Mouse (Mus musculus) heart, embryonic 11.5 days (tissue): ENCODE measurements at regions not wholly inside any gene's neighbourhood (a gene's known extent, or its start where the extent isn't known, plus 50 kb on each side); places are given as distances from the start of the nearest gene placed in this dataset.

Experiments used
- ATAC-seq: fragments of 200-750 bp; cut with Nextera tagmentation; replicated peaks from 2 replicates; pipeline ENCODE4 v1.8.0; 2017; ENCODE audit warnings: moderate library complexity; ENCODE audit not compliant: insufficient number of reproducible peaks, low FRiP score, low TSS enrichment
- H3K27ac ChIP-seq: fragments of 300-500 bp; sonication (generic); 2 replicates; pipeline ENCODE4 v1.5.1; 2014; ENCODE audit warnings: mild to moderate bottlenecking, low read depth, low read length
- H3K27me3 ChIP-seq: fragments of 300-500 bp; sonication (generic); 2 replicates; pipeline ENCODE4 v1.6.1; 2014; ENCODE audit warnings: mild to moderate bottlenecking, low read length, mixed read lengths; ENCODE audit not compliant: control insufficient read depth, insufficient read depth
- H3K36me3 ChIP-seq: fragments of 300-500 bp; sonication (generic); 2 replicates; pipeline ENCODE4 v1.6.1; 2014; ENCODE audit warnings: mild to moderate bottlenecking, low read length, moderate library complexity, mixed read lengths; ENCODE audit not compliant: control insufficient read depth, insufficient read depth
- H3K4me1 ChIP-seq: fragments of 300-500 bp; sonication (generic); 2 replicates; pipeline ENCODE4 v1.6.1; 2014; ENCODE audit warnings: low read length; ENCODE audit not compliant: control insufficient read depth, insufficient read depth
- H3K4me2 ChIP-seq: fragments of 300-500 bp; sonication (generic); 2 replicates; pipeline ENCODE4 v1.6.1; 2014; ENCODE audit warnings: mild to moderate bottlenecking, moderate library complexity
- H3K4me3 ChIP-seq: fragments of 300-500 bp; sonication (generic); 2 replicates; pipeline ENCODE4 v1.5.1; 2014; ENCODE audit warnings: low read depth, low read length
- H3K9ac ChIP-seq: fragments of 300-500 bp; sonication (generic); 2 replicates; pipeline ENCODE4 v1.6.1; 2014; ENCODE audit warnings: mild to moderate bottlenecking, low read depth, low read length, moderate library complexity
- H3K9me3 ChIP-seq: fragments of 300-500 bp; sonication (generic); replicated peaks from 2 replicates; pipeline ENCODE4 v1.6.1; 2016; ENCODE audit warnings: low read length; ENCODE audit not compliant: control insufficient read depth
- WGBS: fragments of 180-500 bp; shearing (Covaris S2); extraction: QIAGEN DNeasy Blood & Tissue Kit; methylation state at CpG from one replicate; pipeline ENCODE4 v1.1.7; 2014; ENCODE audit not compliant: insufficient replicate concordance; 5-methylcytosine and 5-hydroxymethylcytosine counted together

DNA sequence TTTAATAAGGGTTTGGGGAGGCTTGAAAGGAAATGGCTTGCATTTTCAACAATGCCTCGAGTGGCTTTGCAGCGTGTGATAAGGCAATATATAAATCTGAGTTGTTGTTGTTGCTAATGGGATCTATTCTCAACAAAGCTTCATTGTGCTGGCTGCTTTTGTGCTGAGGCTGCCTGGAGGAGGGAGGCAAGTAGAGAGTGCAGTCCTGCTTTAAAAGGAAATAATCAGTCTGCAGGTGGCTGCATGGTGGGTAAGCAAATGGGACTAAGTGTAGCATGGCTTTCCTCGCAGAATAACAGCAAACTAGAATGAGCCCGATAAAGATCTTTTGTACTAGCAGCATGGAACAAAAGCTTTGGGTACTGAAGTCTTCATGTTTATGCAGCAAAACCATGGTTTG lies 257.4 kb upstream of the Negr1 start:
- Histone ChIP-seq H3K4me1 (no peaks in the 10 kb centered on the region), H3K27ac (no peak overlapping the region), H3K9ac (no peak overlapping the region), H3K4me2 (no peak overlapping the region), H3K27me3 (no peaks in the 10 kb centered on the region), H3K36me3 (no peaks in the 10 kb centered on the region), H3K4me3 (no peak overlapping the region), H3K9me3 (no peaks in the 10 kb centered on the region)
- 66% methylated on average over 4 of the region's 4 CpGs for WGBS
- no peak for ATAC-seq

DNA sequence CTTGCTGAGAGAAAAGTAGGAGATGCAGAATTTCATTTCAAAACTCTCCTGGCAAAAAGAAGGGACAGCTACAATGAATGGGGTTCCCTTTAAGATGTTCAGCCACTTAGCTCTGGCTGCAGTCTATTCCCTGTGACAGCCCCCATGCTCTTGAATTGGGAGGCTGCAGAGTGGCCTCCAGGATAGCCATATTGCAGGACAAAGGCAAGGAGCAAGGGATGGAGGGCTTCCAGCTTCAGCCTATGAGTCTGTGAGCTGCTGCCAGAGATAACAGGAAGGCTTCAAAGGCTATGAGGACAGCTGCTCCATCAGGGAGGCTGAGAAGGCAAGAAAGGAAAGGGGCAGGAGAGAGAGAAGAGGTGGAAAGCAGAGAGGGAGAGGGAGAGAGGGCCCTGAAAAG lies 256.5 kb upstream of the Negr1 start:
- no peaks in the 10 kb centered on the region for H3K4me1 ChIP-seq
- H3K9me3 ChIP-seq, result no peaks in the 10 kb centered on the region
- no peak for ATAC-seq
- no peak overlapping the region for H3K4me3 ChIP-seq
- H3K9ac ChIP-seq, result no peak overlapping the region
- no peaks in the 10 kb centered on the region for H3K27me3 ChIP-seq
- no peaks in the 10 kb centered on the region for H3K36me3 ChIP-seq
- no peak overlapping the region for H3K27ac ChIP-seq
- no peak overlapping the region for H3K4me2 ChIP-seq

DNA sequence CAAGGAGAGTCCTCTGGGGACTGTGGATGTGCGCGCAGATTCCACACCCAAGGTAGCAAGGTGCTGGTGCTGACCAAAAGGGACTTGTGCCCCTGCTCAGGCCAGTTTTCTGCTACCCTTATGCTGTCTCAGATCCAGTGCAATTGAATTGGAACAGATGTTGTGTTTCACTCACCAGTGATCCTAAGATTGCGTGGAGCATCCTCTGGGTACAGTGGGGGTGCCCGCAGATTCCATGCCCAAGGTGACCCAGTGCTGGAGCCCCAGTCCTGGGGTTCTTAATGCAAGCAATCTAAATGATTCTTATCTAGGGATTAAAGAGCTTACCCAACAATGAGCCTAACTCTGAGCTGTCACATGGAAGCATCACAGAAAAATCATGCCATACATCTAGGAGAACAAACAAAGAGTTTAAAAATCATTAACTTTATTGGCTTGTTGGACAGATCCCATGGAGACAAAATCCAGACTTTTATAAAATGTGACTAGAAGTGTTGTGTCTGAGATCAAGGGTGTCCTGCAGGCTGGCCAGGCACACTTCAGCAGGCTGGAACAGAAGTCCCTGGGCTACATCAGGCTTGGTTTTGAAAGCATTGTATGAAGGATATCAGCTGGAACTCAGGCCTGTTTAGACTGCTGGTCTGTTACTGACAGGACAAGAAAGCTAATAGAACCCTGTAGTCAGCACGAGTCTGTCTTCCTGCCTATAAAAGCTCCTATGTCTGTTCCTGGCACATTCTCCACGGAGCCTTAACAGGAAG lies 226.4 kb upstream of the Negr1 start:
- Histone ChIP-seq H3K4me2 (no peak overlapping the region), H3K27me3 (no peaks in the 10 kb centered on the region), H3K36me3 (no peaks in the 10 kb centered on the region), H3K4me1 (no peaks in the 10 kb centered on the region), H3K9ac (no peak overlapping the region), H3K9me3 (no peaks in the 10 kb centered on the region), H3K27ac (no peak overlapping the region), H3K4me3 (no peak overlapping the region)
- 71% methylated on average over 6 of the region's 6 CpGs for WGBS
- ATAC-seq, result no peak

DNA sequence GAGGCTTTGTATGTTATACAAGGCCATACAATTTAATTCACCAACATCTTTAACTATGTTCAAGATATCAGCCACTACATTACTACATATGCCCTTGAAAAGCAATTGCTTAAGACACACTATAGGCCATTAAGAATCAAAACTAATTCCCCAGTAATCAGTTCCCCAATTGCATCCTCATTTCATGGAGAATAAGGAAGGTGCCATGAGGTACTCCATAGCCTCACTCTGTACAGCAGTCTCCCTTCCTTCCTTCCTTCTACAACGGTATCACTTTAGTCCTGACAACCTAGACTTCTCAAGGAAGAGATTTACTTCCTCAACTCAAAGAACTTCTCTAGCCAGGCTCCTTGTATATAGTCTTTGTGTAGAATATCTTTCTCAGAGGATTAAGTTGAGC lies 220.1 kb upstream of the Negr1 start:
- no peaks in the 10 kb centered on the region for H3K36me3 ChIP-seq
- no peak overlapping the region for H3K4me2 ChIP-seq
- H3K9me3 ChIP-seq, result no peaks in the 10 kb centered on the region
- H3K4me1 ChIP-seq, result no peaks in the 10 kb centered on the region
- no peak for ATAC-seq
- H3K27me3 ChIP-seq, result no peaks in the 10 kb centered on the region
- 81% methylated on average over 1 of the region's 1 CpGs for WGBS
- H3K4me3 ChIP-seq, result no peak overlapping the region
- H3K27ac ChIP-seq, result no peak overlapping the region
- no peak overlapping the region for H3K9ac ChIP-seq

DNA sequence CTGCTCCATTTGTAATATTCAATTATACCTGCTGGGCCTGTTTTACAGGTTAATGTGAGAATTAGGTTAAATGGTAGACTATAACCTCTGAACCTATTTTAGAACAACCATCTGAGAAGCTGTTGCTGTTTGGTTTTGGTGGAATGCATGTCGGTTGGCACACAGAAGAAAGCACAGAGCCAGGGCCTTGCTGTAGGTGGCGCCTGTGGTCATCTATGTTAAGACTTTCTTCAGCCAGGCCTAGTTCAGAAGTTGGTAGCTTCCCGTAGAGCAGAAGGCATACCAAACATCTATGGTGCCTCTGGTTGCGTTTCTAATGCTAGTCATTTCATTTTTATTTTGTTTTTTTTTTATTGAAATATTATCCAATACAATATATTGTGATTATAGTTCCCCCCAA lies 209.9 kb upstream of the Negr1 start:
- no peaks in the 10 kb centered on the region for H3K9me3 ChIP-seq
- H3K36me3 ChIP-seq, result no peaks in the 10 kb centered on the region
- no peak overlapping the region for H3K9ac ChIP-seq
- no peak for ATAC-seq
- H3K4me1 ChIP-seq, result no peaks in the 10 kb centered on the region
- no peak overlapping the region for H3K4me2 ChIP-seq
- H3K27ac ChIP-seq, result no peak overlapping the region
- H3K4me3 ChIP-seq, result no peak overlapping the region
- no peaks in the 10 kb centered on the region for H3K27me3 ChIP-seq
- WGBS, result 50% methylated on average over 4 of the region's 4 CpGs

DNA sequence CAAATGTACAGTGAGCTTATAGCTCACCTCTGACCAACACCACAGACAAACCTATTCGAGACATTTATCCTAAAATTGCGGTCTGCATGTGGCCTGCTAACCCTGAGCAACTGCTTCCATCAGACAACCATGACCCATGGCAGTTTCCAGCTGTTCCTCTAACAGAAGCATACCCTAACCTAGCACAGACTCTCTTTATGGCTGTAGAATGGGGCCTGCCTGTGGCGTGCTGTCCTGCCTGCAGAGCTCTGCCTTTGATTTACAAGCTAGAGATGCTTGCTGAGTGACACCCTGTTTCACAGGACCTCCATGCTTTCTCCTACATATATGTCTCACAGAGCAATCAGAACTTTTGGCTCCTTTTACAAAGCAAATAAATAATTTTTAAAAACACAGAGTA lies 208.2 kb upstream of the Negr1 start:
- Histone ChIP-seq H3K9me3 (no peaks in the 10 kb centered on the region), H3K4me2 (no peak overlapping the region), H3K27me3 (no peaks in the 10 kb centered on the region), H3K36me3 (no peaks in the 10 kb centered on the region), H3K27ac (no peak overlapping the region), H3K4me3 (no peak overlapping the region), H3K9ac (no peak overlapping the region), H3K4me1 (no peaks in the 10 kb centered on the region)
- 75% methylated on average over 3 of the region's 3 CpGs for whole genome bisulfite sequencing
- ATAC-seq, result no peak

DNA sequence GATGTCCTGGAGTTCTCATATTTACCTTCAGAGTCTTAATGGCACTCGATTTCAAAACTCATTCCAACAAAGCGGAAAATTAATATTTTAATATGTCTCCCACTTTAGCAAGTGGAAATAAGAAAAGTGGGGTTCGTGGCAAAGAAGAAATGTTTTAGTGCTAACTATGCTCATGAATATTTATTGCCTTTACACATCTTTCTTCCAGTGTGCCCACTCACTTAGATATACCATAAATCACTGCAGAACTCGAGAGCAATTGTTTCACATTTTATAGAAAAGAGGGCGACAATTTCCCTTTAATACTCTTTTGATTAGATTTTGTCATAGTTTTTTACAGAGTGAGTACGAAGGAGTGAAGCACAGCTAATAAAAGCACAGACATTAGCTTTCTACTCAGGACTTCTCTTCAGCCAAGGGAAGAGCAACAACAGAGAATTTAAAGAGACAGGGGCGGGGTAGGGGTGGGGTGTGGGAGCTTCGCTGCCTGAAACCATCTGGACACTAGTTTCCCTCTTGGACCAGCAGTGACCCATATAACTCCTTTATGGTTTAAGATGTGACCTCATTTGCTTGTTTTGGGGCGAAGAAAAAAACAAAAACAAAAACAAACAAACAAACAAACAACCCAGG lies 207.6 kb upstream of the Negr1 start:
- H3K9ac ChIP-seq, result no peak overlapping the region
- H3K27ac ChIP-seq, result no peak overlapping the region
- no peaks in the 10 kb centered on the region for H3K9me3 ChIP-seq
- 74% methylated on average over 9 of the region's 9 CpGs for WGBS
- H3K4me3 ChIP-seq, result no peak overlapping the region
- no peak for ATAC-seq
- H3K27me3 ChIP-seq, result no peaks in the 10 kb centered on the region
- no peaks in the 10 kb centered on the region for H3K4me1 ChIP-seq
- no peaks in the 10 kb centered on the region for H3K36me3 ChIP-seq
- no peak overlapping the region for H3K4me2 ChIP-seq

DNA sequence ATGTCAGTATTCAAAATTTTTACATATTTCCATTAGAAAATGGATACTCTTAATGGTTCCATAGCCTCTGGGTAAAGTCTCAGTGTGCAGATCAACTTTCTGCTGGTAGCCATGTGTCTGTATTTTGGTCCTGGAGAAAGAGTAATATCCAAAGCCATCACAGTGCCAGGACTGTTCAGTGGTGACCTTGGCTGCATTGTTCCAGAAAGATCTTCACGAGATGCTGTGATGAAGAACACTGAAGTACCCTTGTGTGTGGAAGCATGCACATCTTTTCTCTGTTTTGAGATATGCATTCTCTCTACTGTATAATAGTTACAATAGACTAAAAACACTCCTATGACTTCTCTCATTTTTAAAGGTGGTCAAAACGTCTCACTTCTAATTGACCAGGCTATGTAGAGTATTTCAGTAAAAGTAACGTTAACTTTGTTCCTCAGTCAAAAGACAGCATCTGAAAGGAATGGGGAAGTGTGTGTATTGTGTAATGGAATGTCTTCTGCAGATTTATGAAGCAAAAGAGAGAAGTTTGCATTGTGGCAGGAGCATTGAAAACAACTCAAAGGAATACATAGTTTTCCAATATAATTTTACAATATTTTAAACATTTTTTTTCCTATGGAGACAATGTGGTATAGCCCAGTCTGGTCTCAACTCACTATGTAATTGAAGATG lies 192.8 kb upstream of the Negr1 start:
- no peak overlapping the region for H3K27ac ChIP-seq
- H3K4me3 ChIP-seq, result no peak overlapping the region
- no peaks in the 10 kb centered on the region for H3K36me3 ChIP-seq
- H3K9ac ChIP-seq, result no peak overlapping the region
- ATAC-seq, result no peak
- no peaks in the 10 kb centered on the region for H3K9me3 ChIP-seq
- no peak overlapping the region for H3K4me2 ChIP-seq
- H3K27me3 ChIP-seq, result no peaks in the 10 kb centered on the region
- no peaks in the 10 kb centered on the region for H3K4me1 ChIP-seq
- 69% methylated on average over 3 of the region's 3 CpGs for WGBS

DNA sequence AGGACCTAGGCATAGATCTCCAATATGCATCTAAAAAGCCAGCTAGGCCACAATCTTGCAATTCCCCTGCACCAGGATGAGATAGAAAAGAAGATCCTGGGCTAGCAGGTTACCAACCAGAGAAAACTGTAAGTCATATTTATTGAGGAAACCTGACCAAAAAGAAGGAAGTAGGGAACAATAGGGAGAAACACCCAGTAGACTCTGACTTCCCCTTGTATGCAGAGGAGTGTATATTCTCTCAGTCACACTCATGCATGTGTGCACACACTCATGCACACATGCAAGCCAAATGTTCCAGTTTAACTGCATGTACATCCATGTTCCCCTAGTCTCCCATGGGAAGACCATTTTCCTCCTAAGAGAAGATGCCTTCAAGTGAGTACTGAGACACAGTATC lies 184.9 kb upstream of the Negr1 start:
- H3K27ac ChIP-seq, result no peak overlapping the region
- no peaks in the 10 kb centered on the region for H3K27me3 ChIP-seq
- no peak overlapping the region for H3K4me3 ChIP-seq
- no peak for ATAC-seq
- H3K9ac ChIP-seq, result no peak overlapping the region
- H3K4me2 ChIP-seq, result no peak overlapping the region
- H3K9me3 ChIP-seq, result no peaks in the 10 kb centered on the region
- H3K4me1 ChIP-seq, result no peaks in the 10 kb centered on the region
- no peaks in the 10 kb centered on the region for H3K36me3 ChIP-seq
